Mouse (Mus musculus): ENCODE measurements around the gene Crybg1. TPM values are rescaled to one million over a fixed set of nuclear protein-coding genes. Genes with fewer than 3 reads are reported as not detected.

Crybg1 gene
- 1 to 10 TPM; 1.4 to 2.0 TPM for total RNA-seq (2021)
- long read RNA-seq, experiment 1: 0 reads
- long read RNA-seq, experiment 2: 0 reads

DNA sequence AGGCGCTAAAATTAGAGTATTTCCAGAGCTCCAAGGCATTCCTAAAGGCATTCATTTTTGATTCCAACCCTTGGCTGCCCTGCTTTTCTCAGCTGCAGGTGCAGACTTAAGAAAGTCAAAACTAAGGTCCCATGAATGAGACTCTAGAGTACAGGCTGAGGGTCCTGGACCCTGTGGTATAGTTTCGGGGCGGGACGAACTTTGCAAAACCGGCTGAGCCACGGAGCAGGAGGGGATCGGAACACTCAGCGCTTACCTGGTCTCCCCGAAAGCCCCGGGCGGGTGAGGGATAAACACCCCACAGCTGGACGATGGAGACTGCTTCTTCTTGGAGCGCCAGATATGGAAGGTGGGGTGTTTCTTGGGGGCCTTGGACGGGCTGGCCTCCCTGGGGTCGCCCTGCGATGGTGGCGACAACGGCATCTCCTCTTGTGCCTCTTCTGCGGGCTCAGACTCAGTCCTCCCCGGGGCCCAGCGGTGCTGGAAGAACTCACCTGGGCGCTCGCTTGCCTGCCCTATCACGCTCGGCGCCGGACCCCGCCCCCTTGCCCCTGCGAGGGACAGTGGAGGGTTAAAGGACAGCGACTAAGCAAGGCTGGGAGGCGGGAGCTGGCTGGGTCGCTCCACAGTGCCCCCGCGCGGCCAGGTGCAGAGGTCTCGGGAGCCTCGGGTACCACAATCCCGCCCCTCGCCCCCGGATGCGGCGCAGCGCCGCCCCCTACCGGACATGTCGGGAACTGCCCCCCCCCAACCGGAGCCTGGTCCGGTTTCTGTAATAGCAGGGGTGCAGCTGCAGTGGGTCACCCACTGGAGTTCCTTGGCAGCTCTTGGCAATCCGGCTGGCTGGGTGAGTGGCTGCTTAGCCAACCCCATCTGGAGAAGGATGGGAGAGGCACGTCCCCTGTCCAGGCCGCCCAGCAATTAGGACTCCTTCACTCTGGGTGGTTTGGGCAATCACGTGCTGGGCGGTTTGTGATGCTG is at the start of gene Crybg1:
Crybg1 (minus strand) TSS at position 517 of the 981 bp plus-strand sequence.
- peak; percentile 45 to 48 for DNase-seq (ENCODE audit: low spot score in 2 of 2)

DNA sequence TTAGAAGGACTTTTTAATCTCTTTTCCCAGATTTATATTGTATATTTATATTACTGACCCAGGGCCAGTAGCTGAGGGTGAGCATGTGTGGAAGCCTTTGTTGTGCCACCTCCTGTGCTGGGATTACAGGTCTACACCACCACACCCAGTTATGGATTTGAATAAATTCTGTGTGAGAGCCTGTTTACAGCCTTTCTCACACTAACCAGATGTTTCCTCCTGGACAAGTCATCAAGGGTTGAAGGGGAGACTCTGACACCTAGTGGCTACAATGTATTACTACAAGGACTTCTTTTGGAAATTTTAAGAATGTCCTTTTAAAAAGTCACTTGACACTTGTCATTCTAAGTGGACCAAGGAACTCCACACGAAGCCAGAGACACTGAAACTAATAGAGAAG is 28.7 kb upstream of the Crybg1 start:
- DNase-seq (ENCODE audit: low spot score in 2 of 2): no peak

DNA sequence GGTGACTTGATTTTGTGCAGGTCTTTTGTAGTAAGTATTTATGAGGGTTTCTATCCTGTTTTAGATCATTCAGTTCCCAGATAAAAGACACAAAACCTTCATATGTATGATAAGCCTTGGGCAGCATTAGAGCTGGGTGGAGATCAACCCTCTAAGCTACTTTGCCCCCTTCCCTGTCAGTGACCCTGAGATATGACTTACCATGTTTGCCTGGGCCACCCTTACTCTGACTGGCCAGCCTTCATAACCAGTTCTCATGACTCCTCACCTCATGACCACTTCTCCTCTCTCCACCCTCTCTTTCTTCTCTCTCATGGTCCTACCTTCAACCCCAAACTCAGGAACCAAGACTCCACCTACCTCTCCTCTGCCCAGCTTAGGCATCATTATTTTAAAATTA is 27.9 kb upstream of the Crybg1 start:
- DNase-seq (ENCODE audit: low spot score in 2 of 2): no peak

DNA sequence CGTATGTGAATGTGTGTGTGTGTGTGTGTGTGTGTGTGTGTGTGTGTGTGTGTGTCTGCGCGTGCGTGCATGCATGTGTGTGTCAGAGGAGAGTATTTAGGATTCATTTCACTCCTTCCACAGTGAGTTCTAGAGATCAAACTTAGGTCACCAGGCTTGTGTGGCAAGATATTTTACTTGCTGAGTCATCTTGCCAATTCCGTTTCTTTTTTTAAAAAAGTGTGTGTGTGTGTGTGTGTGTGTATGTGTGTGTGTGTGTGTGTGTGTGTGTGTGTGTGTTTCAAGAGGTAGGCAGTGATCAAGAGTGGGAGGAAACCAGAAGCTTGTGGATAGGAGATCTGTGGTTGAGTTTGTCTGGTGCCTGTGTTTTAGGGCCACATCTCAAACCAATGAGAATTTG is 27.5 kb upstream of the Crybg1 start:
- no peak for DNase-seq (ENCODE audit: low spot score in 2 of 2)

DNA sequence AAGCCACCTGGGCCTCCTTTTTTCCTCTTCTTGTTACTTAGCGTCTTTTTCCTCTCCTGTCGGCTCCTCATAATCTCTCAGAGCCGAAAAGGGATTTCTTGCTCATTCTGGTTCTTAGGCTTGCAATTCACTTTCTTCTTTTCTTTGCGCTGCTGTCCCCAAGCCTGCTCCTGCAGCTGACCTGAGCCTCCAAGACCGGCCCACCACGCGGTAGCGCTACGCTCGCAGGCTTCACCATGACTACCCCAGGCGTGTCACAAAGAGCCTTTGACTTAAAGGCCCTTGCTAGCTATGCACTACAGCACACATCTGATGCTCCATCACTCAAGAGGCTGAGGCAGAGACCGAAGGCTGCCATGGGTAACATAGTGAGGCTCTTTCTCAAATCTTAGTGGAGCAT is 21.5 kb upstream of the Crybg1 start:
- no peak for DNase-seq (ENCODE audit: low spot score in 2 of 2)

DNA sequence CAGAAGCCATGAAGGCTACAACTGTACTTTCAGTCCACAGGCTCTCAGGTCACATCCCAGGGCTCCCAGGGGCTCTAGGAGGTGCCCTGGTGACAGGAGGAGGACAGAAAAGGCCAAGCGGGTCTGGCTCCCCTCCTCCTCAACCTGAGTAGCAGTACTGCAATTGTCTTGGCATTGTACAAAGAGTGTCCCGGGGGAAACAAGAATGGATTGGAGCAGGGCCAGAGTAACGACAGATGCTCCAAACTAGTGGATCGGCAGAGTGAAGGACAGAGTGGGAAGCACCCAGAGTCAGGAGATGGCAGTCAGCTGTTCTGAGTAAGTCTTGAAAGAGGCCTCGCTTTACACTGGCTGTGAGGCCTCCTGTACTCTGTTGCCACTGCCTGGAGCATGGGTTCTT is 18.4 kb upstream of the Crybg1 start:
- no peak for DNase-seq (ENCODE audit: low spot score in 2 of 2)

DNA sequence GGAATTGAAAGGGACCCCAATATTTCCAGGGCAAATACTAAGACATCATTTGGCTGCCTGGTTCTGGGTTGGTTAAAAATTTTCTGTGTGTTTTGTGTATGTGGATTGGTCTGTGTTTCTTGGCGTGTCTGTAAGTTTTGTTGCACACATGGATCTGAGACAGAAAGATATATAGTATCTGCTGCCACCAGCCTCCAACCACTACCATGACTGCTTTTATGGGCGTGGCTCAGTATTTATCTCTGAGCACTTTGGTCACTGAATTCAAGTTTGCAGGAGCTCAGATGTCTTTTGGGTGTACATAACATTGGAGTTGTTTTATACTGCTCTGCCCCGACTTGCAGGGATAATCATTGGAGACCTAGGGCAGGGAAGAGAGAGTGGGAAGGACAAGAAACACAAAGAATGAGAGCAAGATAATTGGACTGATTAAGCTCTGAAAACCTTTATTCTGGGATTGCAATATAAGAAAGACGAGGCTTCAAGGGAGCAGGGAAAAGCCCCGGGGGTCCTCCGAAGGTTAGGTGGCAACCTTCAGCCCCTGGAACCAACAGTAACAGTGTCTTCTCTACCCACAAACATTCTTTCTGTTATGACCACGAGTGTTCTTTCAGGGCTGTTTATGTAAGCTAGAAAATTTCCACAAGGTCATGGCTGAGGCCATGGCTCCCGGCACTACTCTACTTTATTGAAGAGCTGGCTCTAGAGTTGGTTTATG is 15.8 kb upstream of the Crybg1 start:
- no peak for DNase-seq (ENCODE audit: low spot score in 2 of 2)

DNA sequence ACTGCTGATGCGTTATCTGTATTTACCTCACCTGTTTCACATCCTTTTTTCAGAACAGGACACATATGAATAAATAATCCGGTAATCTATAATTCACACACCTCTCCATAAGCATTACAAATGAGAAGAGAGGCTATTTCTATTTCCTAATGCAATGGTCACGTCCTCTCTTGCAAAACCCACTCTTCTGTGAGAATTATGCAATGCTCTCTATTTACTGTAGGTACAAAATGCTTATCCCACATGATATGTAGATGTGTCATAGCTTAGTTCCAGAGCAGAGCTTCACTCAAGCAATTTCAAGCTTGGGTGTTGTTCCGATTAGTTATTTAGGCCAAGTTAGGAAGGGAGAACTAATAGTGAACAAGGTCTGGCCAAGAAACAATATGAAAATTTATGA is 14.4 kb upstream of the Crybg1 start:
- DNase-seq (ENCODE audit: low spot score in 2 of 2): no peak

DNA sequence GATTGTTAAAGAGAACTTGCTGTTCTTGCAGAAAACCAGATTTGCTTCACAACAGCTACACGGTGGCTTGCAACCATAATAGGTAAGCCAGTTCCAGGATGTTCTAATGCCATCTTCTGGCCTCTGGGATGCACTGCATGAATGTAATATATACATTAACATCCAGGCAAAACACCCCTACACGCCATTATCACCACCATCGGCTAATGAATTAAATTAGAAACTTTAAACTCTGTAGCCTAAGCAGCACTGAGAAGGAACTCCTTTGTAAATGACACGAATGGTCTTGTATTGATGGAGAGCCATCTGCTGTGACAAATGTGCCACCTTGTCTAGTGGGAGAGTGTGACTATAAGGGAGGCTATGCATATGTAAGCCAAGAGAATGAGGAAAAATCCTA is 11.5 kb upstream of the Crybg1 start:
- no peak for DNase-seq (ENCODE audit: low spot score in 2 of 2)

DNA sequence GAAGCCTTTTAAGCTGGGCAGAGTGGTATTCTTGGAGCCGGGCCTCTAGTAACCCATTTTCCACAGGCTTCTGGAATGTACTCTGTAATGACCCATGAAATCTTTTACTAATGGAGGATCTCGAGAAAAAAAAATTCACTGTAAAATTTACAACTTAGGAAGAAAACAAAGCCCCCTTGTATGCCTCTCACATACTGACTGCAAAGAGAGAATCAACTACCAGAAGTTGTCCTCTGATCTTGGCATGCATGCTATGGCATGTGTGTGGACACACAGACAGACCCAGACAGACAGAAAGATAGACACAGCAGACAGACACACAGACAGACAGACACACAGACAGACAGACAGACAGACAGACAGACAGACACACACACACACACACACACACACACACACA is 8.8 kb upstream of the Crybg1 start:
- DNase-seq (ENCODE audit: low spot score in 2 of 2): no peak

DNA sequence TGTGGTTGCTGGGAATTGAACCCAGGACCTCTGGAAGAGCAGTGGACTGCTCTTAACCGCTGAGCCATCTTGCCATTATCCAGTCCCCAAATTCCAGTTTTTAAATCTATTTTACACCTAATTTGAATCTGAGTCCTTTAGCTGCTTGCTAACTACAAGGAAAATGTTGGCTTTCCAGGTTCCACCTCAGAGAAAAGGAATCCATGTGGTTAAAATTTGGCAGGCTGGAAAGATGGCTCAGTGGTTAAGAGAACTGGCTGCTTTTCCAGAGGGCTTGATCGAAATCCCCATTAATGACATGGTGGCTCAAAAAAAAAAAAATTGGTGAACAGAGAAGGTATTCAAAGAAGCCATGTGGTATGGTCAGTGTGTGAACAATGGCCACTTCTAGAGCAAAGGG is 1.8 kb upstream of the Crybg1 start:
- DNase-seq (ENCODE audit: low spot score in 2 of 2): no peak

DNA sequence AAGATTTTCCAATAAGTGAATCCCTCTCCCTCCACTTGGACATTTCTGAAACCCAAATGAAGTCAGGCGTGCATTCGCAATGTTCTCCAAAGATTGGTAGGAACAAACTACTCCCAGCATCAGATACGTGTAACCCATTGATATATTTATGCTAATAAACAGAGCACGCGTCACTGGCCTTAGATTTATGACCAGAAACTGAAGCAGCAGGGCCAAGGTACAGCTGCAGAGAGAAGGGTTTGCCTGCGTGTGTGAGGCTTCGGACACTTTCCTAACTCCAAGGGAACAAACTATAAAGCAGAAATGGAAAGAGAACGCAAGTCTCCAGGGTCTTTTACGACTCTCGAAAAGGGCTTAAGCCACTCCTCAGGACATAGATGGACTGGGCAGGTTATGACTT is 5.3 kb downstream of the Crybg1 start:
- DNase-seq (ENCODE audit: low spot score in 2 of 2): no peak

DNA sequence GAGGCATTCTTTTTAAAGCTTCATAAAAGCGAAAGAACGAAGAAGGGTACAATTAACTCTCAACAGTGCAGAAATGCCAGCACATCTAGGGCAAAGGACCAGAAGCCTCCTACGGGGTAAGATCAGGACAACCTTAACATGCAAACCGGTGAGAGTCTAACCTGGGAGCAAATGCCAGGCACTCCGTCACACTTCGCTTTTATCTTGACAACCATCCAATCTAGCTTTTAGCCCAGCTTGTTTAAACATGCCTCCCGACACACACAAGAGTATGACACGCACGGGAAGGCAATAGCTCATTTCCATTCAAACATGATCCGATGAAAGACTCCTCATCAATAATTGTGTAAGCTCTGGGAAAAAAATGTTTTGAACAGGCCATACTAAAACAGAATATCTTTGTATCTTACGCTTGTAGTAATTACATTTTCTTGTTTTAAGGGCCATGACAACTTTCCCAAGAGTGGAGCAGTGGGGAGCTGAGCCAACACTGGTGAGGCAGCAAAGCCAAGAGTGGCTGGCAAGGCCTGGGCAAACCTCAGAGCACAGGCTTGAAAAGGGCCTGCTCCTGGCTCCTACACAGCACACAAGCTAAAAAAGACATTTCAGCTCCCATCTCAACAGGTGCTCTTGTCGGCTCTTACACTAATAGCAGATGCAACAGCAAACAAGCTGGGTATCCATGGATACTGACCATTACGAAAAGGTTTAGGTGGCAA is 10.4 kb downstream of the Crybg1 start:
- no peak for DNase-seq (ENCODE audit: low spot score in 2 of 2)

DNA sequence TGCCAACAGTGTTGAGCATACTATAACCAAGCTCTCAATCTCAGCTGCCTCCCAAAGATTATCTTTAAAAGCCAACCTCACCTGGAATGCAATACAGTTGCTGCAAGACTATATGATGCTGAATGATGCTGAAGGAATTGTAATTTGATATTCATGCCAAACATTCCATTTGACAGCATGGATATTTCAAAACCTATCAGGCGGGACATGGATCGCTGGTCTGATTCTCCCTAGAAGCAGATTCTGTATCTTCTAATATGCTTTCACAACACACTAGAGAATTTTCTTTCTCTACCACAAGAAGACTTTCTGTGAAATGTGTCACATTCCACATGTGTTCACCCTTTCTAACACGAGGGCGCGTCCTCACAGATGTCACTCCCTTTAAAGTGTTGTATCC is 22.6 kb downstream of the Crybg1 start:
- no peak for DNase-seq (ENCODE audit: low spot score in 2 of 2)

DNA sequence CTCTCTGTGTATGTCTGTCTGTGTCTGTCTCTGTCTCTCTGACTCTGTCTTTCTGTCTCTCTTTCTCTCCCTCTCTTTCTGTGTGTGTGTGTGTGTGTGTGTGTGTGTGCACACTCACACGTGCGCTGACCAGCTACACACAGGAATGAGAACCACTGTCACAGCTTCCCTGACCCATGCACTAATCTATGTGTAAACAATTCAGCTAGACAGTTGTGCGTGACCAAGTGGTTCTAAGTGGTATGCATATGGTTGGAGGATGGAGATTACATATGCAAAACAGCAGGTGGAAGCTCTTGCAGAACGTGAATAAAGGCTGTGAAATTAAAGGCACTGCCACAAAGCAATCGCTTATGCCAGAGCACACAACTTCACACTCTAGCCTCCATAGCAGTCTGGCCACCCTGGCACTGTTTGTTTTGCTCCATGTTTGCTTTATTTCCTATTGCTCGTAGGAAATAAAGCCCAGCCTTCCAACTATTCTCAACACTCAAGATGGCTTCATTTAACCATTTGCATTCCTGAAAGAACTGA is 24.2 kb downstream of the Crybg1 start:
- DNase-seq (ENCODE audit: low spot score in 2 of 2): no peak

DNA sequence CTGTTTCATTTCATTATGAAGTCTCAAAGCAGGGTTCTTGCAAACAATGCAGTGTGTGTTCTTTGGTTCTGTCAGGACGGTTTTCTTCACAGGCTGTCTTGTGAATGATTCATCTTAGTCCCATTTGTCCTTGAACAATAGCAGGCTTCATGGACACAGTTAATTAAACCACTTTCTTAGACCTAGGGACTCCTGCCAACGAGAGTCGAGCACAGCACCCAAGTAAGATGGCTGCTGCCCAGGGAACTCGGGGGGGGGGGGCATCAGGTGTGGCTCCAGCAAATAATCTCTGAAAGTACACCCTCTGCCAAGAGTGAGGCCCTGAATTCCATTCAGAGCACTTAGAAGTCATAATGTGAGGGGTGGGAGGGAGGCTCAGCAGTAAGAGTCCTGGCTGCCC is 30.0 kb downstream of the Crybg1 start:
- DNase-seq (ENCODE audit: low spot score in 2 of 2): no peak

DNA sequence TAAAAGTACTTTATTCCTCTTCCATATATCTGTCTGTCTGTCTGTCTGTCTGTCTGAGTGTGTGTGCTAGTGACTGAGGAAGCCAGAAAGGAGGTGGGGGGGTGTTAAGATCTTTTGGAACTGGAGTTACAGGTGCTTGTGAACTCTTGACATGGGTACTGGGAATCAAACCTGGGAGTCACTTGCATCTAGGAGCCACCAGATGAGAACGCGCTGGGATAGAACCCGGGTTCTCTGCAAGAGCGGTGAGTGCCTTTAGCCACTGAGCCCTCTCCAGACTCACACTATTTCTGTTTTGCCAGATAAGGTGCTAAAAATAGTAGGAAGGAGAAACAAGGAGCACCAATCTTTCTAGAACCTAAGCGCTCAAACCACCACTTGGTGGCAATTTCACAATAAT is 31.9 kb downstream of the Crybg1 start:
- no peak for DNase-seq (ENCODE audit: low spot score in 2 of 2)

DNA sequence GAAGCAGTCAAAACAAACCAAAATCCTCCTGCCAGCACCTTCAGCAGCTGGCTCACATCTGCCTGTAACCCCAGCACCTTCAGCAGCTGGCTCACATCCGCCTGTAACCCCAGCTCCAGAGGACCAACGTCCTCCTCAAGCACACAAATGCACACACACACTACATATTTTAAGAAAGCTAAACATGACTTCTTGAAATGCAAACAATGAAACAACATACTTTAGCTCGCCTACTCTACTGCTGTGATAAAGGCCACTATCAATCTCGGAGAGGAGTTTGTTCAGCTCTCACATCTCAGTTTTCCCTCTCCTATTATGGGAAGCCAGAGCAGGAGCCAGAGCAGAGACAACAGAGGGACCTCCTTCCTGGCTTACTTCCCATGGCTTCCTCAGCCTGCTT is 34.0 kb downstream of the Crybg1 start:
- no peak for DNase-seq (ENCODE audit: low spot score in 2 of 2)

DNA sequence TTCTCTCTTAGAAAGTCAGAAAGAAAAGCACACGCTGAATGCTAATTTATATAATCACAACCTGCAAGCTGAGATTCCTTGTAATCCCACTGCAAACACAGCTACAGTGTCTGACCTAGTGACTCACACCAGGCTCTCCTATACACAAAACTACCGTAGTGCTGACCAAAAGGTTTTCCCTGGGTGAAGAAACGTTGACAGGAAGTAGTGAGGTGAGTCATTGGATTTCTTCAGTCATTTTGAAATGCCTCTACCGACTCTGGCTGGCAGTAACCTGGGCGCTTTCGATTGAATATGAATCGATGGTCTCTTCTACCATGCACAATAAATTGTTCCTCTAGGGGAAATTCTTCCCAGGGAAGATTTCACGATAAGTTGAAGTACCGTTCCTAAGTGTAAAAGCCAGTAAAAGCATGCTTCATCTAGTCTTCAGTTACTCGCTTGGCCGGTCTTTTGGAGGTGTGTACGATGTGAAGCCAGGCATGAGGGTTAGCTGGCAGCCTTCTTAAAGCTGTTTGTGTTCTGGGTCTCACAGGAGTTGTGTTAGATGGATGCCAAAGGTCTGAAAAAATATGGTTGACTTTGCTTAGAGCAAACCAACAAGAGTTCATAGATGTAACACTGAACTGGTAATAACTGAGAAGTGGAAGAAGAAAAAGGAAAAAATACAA is 36.5 kb downstream of the Crybg1 start:
- DNase-seq (ENCODE audit: low spot score in 2 of 2): no peak

DNA sequence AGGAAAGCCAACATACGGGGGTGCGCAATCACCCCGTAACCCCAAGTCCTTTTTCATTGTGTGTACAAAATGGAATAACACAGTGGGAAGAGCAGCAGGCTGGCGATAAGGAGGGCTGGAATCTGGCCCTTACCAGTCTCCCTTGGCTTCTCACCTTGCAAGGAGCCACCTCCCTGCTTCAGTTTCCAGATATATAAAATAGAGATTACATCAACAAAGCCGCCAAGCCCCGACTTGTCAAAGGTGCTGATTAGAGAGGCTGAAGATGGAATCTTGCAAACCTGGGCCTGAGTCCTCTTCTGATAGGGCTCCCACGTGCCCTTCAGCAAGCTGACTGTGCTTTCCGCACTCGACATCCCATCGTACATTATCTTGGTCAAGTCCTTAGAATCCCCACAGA is 37.5 kb downstream of the Crybg1 start:
- no peak for DNase-seq (ENCODE audit: low spot score in 2 of 2)

DNA sequence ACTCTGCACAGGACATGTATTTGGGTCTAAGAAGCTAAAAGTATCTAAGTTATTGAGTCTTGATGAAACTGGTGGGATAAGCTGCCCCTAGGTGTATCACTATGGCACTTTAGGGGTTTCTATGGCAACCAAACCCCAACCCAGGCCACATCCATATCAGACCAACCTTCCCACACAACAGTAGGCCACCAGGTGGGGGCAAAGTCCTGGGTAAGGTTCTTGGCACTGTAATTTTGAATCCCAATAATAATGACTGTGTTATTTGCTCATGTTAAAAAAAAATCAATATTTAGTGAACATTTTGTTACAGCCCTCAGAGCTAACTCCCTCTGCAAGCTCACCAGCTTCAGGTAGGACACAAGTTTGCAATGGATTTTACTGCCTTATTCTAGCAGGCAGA is 38.2 kb downstream of the Crybg1 start:
- no peak for DNase-seq (ENCODE audit: low spot score in 2 of 2)

All from adrenal gland, adult 18-20 months (tissue).